Mouse (Mus musculus): ENCODE measurements around the gene Iqsec3. TPM values are rescaled to one million over a fixed set of nuclear protein-coding genes. Genes with fewer than 3 reads are reported as not detected.

The Iqsec3 gene
- polyA plus RNA-seq, 1 experiment from 2014 or later: 11.2 TPM

DNA sequence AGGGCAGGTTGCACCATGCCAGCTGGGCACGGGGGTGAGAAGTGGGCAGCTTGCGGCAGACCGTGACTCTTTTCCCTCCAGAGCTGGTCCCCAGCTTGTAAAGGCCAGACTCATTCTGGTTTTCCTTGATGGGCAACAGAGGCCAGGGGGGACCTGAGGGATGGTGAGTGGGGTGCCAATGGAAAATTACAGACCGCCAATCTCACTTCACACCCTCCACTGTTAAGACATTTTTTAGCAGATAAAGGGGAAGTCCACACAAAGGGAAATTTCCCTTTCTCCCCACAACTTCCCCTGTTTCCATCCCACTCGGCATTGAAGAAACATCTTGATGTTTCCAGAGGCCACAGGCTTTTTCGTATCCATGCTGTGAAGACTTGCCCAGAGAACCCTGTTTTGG lies 131.8 kb downstream of the Iqsec3 start:
- 90% methylated on average over 6 of the region's 6 CpGs for WGBS
- no peaks in the 10 kb centered on the region for H3K27me3 ChIP-seq (ENCODE audit: control insufficient read depth, insufficient read depth, low read length)
- H3K36me3 ChIP-seq (ENCODE audit: control insufficient read depth, insufficient read depth, low read length): no peaks in the 10 kb centered on the region
- H3K9me3 ChIP-seq (ENCODE audit: control insufficient read depth, low read length): no peaks in the 10 kb centered on the region
- no peaks in the 10 kb centered on the region for H3K4me1 ChIP-seq (ENCODE audit: control insufficient read depth, insufficient read depth, low read length)
- DNase-seq (no peak), ATAC-seq (ENCODE audit: low FRiP score, low TSS enrichment) (no peak)
- no peak overlapping the region for H3K4me3 ChIP-seq (replicated peaks; ENCODE audit: low read depth, low read length)
- no peak overlapping the region for H3K9ac ChIP-seq (replicated peaks; ENCODE audit: low read length)
- H3K27ac ChIP-seq (replicated peaks; ENCODE audit: low read depth, low read length): no peak overlapping the region
- H3K4me2 ChIP-seq (ENCODE audit: low read length): no peak overlapping the region

DNA sequence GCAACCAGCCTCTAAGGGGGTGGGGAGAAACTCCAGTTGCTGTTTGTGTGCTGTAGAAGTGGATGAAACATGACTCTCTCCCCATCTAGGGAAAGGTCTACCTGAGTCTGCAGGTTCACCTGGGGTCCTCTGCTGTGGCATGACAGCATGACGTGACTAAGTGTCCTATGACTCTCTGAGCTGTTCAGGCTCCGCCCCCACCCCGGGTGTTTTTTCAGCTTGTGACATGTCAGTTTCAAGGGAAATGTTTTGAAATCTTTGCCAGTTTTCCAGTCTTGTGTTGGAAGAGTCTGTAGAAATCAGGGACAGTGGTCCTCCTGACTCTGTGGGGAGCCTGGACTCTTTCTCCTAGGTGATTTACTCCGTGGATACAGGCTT lies 135.0 kb downstream of the Iqsec3 start:
- Histone ChIP-seq H3K4me2 (ENCODE audit: low read length) (no peak overlapping the region), H3K4me3 (replicated peaks; ENCODE audit: low read depth, low read length) (no peak overlapping the region), H3K9me3 (ENCODE audit: control insufficient read depth, low read length) (no peaks in the 10 kb centered on the region), H3K27ac (replicated peaks; ENCODE audit: low read depth, low read length) (no peak overlapping the region), H3K27me3 (ENCODE audit: control insufficient read depth, insufficient read depth, low read length) (no peaks in the 10 kb centered on the region), H3K4me1 (ENCODE audit: control insufficient read depth, insufficient read depth, low read length) (no peaks in the 10 kb centered on the region), H3K9ac (replicated peaks; ENCODE audit: low read length) (no peak overlapping the region), H3K36me3 (ENCODE audit: control insufficient read depth, insufficient read depth, low read length) (no peaks in the 10 kb centered on the region)
- DNase-seq (no peak), ATAC-seq (ENCODE audit: low FRiP score, low TSS enrichment) (no peak)
- 54% methylated on average over 4 of the region's 4 CpGs for WGBS

- 26% methylated on average over 3 of the region's 3 CpGs for WGBS
- H3K36me3 ChIP-seq (ENCODE audit: control insufficient read depth, insufficient read depth, low read length): no peaks in the 10 kb centered on the region
- no peaks in the 10 kb centered on the region for H3K9me3 ChIP-seq (ENCODE audit: control insufficient read depth, low read length)
- H3K4me2 ChIP-seq (ENCODE audit: low read length): no peak overlapping the region
- DNase-seq (peak; percentile 89), ATAC-seq (ENCODE audit: low FRiP score, low TSS enrichment) (peak; percentile 57; the same call in 1 of the 2 replicates)
- no peaks in the 10 kb centered on the region for H3K4me1 ChIP-seq (ENCODE audit: control insufficient read depth, insufficient read depth, low read length)
- H3K4me3 ChIP-seq (replicated peaks; ENCODE audit: low read depth, low read length): no peak overlapping the region
- H3K27ac ChIP-seq (replicated peaks; ENCODE audit: low read depth, low read length): no peak overlapping the region
- H3K27me3 ChIP-seq (ENCODE audit: control insufficient read depth, insufficient read depth, low read length): no peaks in the 10 kb centered on the region
- no peak overlapping the region for H3K9ac ChIP-seq (replicated peaks; ENCODE audit: low read length)
Observed at GRCm38 (mm10) chr6:121337770-121338518, 135.5 kb downstream of the Iqsec3 start.

- Histone ChIP-seq H3K4me2 (ENCODE audit: low read length) (no peak overlapping the region), H3K4me1 (ENCODE audit: control insufficient read depth, insufficient read depth, low read length) (no peaks in the 10 kb centered on the region), H3K9ac (replicated peaks; ENCODE audit: low read length) (no peak overlapping the region), H3K27me3 (ENCODE audit: control insufficient read depth, insufficient read depth, low read length) (no peaks in the 10 kb centered on the region), H3K9me3 (ENCODE audit: control insufficient read depth, low read length) (no peaks in the 10 kb centered on the region), H3K36me3 (ENCODE audit: control insufficient read depth, insufficient read depth, low read length) (no peaks in the 10 kb centered on the region), H3K4me3 (replicated peaks; ENCODE audit: low read depth, low read length) (no peak overlapping the region), H3K27ac (replicated peaks; ENCODE audit: low read depth, low read length) (no peak overlapping the region)
- 95% methylated on average over 9 of the region's 9 CpGs for WGBS
- DNase-seq (no peak), ATAC-seq (ENCODE audit: low FRiP score, low TSS enrichment) (no peak)
Observed at GRCm38 (mm10) chr6:121337229-121337628, 136.2 kb downstream of the Iqsec3 start.

DNA sequence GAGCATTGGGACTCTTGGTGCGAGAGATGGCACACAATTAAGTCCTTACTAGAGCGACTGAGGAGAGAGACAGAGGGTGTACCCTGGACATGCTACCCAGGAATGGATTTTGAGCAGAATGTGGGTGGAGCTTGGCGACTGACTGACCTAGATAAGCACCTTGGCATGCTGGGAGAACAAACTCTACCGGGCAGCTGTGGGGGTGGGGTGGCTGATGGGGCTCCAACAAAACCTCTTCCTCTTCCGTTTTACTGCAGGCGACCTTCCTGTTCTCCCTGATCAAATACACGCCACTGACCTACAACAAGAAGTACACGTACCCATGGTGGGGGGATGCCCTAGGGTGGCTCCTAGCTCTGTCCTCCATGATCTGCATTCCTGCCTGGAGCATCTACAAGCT lies 136.9 kb downstream of the Iqsec3 start:
- Histone ChIP-seq H3K4me3 (replicated peaks; ENCODE audit: low read depth, low read length) (no peak overlapping the region), H3K4me2 (ENCODE audit: low read length) (no peak overlapping the region), H3K27me3 (ENCODE audit: control insufficient read depth, insufficient read depth, low read length) (no peaks in the 10 kb centered on the region), H3K9me3 (ENCODE audit: control insufficient read depth, low read length) (no peaks in the 10 kb centered on the region), H3K36me3 (ENCODE audit: control insufficient read depth, insufficient read depth, low read length) (no peaks in the 10 kb centered on the region), H3K4me1 (ENCODE audit: control insufficient read depth, insufficient read depth, low read length) (no peaks in the 10 kb centered on the region), H3K9ac (replicated peaks; ENCODE audit: low read length) (no peak overlapping the region), H3K27ac (replicated peaks; ENCODE audit: low read depth, low read length) (no peak overlapping the region)
- WGBS: 82% methylated on average over 8 of the region's 8 CpGs
- DNase-seq (no peak), ATAC-seq (ENCODE audit: low FRiP score, low TSS enrichment) (no peak)

DNA sequence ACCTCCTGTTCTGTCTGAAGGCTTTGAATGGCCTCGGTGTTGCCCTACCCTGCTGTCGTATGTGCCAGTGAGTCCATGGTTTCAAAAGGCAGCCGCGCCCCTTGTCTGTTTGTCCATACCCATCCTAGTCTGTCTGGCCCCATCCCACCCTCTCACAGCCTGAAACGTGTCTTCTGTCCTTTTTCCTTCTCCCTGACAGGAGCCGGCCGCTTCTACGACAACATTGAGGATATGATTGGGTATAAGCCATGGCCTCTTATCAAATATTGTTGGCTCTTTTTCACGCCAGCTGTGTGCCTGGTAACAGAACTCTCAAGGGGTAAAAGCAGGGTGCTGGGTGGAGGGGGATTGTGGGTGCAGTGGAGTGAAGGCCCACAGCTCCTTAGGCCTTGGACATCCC lies 137.6 kb downstream of the Iqsec3 start:
- no peaks in the 10 kb centered on the region for H3K9me3 ChIP-seq (ENCODE audit: control insufficient read depth, low read length)
- no peaks in the 10 kb centered on the region for H3K27me3 ChIP-seq (ENCODE audit: control insufficient read depth, insufficient read depth, low read length)
- H3K36me3 ChIP-seq (ENCODE audit: control insufficient read depth, insufficient read depth, low read length): no peaks in the 10 kb centered on the region
- no peak overlapping the region for H3K4me2 ChIP-seq (ENCODE audit: low read length)
- ATAC-seq (ENCODE audit: low FRiP score, low TSS enrichment): no peak
- H3K9ac ChIP-seq (replicated peaks; ENCODE audit: low read length): no peak overlapping the region
- no peak for DNase-seq
- WGBS: 94% methylated on average over 9 of the region's 9 CpGs
- no peak overlapping the region for H3K4me3 ChIP-seq (replicated peaks; ENCODE audit: low read depth, low read length)
- no peaks in the 10 kb centered on the region for H3K4me1 ChIP-seq (ENCODE audit: control insufficient read depth, insufficient read depth, low read length)
- no peak overlapping the region for H3K27ac ChIP-seq (replicated peaks; ENCODE audit: low read depth, low read length)

GRCm38 (mm10) chr6:121329848-121330508 lies 143.5 kb downstream of the Iqsec3 start:
- H3K4me3 ChIP-seq (replicated peaks; ENCODE audit: low read depth, low read length): no peak overlapping the region
- peaks cover 5% of the 10 kb centered on the region for H3K4me1 ChIP-seq (ENCODE audit: control insufficient read depth, insufficient read depth, low read length)
- H3K27ac ChIP-seq (replicated peaks; ENCODE audit: low read depth, low read length): no peak overlapping the region
- H3K9me3 ChIP-seq (ENCODE audit: control insufficient read depth, low read length): no peaks in the 10 kb centered on the region
- H3K27me3 ChIP-seq (ENCODE audit: control insufficient read depth, insufficient read depth, low read length): no peaks in the 10 kb centered on the region
- WGBS: 9% methylated on average over 10 of the region's 10 CpGs
- no peak overlapping the region for H3K4me2 ChIP-seq (ENCODE audit: low read length)
- no peak for ATAC-seq (ENCODE audit: low FRiP score, low TSS enrichment)
- no peak overlapping the region for H3K9ac ChIP-seq (replicated peaks; ENCODE audit: low read length)
- H3K36me3 ChIP-seq (ENCODE audit: control insufficient read depth, insufficient read depth, low read length): no peaks in the 10 kb centered on the region
- peak; percentile 51 for DNase-seq

DNA sequence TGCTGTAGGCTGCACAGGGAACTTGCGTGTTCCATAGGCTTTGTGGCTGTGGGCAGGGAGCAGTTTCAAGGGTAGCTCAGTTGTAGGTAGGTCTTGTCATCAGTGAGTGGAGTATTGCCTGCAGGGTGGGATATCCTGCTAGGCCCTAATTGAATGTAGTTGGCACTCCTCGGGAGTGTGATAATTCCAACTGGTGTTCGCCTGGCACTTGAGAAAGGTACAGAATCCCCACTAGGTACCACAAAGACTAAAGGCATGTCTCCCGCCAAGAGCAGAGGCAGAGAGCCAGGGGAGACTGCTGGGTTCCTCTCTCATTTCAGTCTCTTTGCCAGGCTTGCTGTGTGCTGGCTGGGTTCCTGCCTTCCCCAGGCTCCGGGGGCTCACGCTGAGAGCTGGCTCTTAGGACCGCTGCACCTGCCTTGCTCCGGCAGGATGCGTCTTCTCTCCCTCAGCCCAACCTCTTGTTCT lies 145.0 kb downstream of the Iqsec3 start:
- no peak overlapping the region for H3K9ac ChIP-seq (replicated peaks; ENCODE audit: low read length)
- ATAC-seq (ENCODE audit: low FRiP score, low TSS enrichment) (no peak), DNase-seq (peak; percentile 26)
- no peak overlapping the region for H3K4me3 ChIP-seq (replicated peaks; ENCODE audit: low read depth, low read length)
- peaks cover 5% of the 10 kb centered on the region for H3K4me1 ChIP-seq (ENCODE audit: control insufficient read depth, insufficient read depth, low read length)
- H3K36me3 ChIP-seq (ENCODE audit: control insufficient read depth, insufficient read depth, low read length): no peaks in the 10 kb centered on the region
- 53% methylated on average over 9 of the region's 9 CpGs for WGBS
- no peak overlapping the region for H3K27ac ChIP-seq (replicated peaks; ENCODE audit: low read depth, low read length)
- no peaks in the 10 kb centered on the region for H3K27me3 ChIP-seq (ENCODE audit: control insufficient read depth, insufficient read depth, low read length)
- H3K9me3 ChIP-seq (ENCODE audit: control insufficient read depth, low read length): no peaks in the 10 kb centered on the region
- no peak overlapping the region for H3K4me2 ChIP-seq (ENCODE audit: low read length)
